Mouse (Mus musculus): ENCODE data around the gene Klhl33.
"Not testable (repeated sequence)": the region's sequence is repeated elsewhere in the genome, so short reads cannot be mapped to it uniquely, and the experiment has no call there.

Gene Klhl33

DNA sequence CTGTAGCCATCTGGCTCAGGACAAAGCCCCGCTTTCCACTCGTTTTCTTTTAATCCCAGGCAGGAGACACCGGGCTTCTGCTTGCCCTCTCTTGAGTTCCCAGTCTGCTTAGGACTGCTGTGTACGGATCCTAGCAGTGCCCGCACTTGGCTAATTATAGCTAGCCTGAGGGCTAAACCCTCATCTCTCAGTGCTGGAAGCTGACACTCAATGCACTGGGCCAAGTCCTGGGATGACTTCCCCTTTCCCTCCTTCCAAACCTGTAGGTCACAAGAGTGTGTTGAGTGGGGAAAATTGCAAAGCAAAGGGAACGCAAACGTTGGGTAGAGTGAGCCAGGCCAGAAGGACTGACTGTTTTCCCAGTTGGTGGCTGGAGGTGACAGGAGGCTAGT is at the start of gene Klhl33:
Gene Klhl33, minus strand, starts transcription at position 134 of the 392 bp plus-strand sequence.
- peak; percentile 10 for DNase-seq (ENCODE audit: low spot score)

DNA sequence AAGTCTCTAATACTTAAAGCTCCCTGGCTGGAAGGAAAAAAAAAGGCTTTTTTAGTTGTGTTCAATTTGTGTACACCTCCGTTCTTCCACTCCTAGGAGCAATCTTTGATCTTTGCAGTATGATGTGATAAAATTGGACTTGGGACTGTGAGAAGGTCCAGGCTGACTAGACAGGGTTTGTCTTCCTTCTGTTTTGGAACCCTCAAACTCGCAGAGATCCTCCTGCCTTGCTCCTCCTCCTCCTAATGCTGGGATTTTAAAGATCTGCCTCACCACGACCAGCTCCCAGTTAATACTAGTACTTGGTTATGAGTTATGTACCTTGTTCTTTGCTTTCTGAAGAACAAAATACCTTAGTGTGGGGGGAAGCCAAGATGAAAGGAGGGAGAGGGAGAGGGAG is 48.2 kb upstream of the Klhl33 start:
- not testable (repeated sequence) for DNase-seq (ENCODE audit: low spot score)

- DNase-seq (ENCODE audit: low spot score): not testable (repeated sequence)
Observed at GRCm38 (mm10) chr14:50945081-50945480, 47.8 kb upstream of the Klhl33 start.

DNA sequence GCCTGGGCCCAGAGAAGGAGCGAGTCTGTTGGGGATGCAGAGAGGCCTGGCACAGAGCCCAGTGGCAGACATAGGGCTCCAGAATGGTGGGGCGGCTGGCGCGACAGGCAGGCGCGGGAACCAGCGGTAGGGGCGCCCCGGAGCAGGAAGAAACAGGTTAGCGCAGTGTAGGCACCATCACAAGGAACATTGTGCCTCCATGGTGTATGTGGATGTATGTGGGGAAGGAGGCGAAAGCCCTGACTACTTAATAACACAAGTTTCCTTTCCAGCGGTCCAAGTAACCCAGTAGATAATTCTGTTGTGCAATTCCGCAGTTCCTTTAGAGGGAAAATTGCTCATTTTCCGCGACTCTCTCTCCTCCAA is 47.3 kb upstream of the Klhl33 start:
- peak; percentile 64 for DNase-seq (ENCODE audit: low spot score)

DNA sequence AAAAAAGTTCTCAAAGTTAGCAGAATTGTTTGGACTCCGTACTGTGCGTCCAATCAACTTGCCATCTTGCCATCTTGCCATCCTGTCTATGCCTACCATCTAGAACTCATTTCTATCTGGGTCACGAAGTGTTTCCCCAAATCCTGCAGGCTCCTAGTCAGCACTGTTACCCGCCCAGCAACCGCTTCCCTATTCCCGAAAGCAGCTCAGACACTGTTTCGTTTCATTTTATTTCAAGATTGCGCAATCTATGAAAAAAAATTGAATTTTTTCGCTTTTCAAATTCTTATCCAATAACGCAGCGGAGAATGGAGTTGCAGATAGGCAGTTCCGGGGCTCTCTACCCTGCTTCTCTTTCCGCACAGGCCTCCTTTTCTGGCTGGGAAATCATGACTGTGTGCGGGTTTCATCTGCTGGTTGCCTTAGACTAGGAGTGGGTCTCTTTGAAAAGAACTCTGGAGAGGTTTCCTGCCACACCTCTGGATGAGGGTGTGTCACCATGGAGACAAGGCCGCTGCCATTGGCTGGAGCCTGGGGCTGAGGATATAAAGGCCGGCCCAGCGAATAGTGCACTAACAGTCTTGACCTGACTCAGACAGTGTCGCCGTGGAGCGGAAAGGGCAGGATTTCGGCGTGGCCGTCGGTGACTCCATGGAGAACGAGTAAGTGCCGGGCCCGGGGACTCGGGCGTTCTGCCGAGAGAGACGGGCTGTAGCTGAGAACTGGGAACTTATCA is 46.8 kb upstream of the Klhl33 start, which contains the start of gene Gm49342:
Gene Gm49342, plus strand, starts transcription at position 586 of the 736 bp plus-strand sequence.
- DNase-seq (ENCODE audit: low spot score): peak; percentile 97

GRCm38 (mm10) chr14:50938940-50939339 is 41.6 kb upstream of the Klhl33 start:
- no peak for DNase-seq (ENCODE audit: low spot score)

DNA sequence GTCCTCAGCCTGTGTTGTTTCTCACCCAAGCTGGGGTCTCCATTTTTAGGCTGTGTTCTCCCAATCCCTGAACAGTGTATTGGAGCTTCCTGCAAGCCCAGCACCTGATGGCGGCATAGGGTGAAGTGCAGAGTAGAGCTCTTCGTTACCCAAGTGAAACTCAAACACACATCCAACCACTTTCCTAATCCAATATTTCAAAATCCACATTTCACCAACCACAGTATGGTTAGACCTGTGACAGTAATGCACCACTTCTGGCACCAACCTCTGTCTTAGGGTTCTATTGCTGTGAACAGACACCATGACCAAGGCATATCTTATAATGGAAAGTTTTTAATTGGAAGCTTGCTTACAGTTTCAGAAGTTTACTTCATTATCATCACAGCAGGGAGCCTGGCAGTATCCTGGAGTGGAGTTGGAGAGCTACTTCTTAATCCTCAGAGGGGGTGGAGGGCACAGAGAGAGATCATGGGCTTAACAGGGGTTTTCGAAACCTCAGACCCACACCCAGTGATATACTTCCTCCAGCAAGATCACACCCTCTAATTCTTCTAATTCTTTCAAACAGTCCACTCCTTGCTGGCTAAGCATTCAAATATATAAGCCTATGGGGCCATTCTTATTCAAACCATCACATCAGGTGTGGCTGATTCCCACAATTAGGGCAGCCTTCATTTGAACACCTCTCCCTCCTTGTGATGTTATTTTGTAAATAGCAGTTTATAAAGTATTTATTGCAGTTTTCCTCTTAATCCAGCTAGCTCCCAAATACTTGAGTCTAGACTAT is 41.0 kb upstream of the Klhl33 start:
- DNase-seq (ENCODE audit: low spot score): no peak

GRCm38 (mm10) chr14:50936649-50937048 is 39.3 kb upstream of the Klhl33 start:
- no peak for DNase-seq (ENCODE audit: low spot score)

- DNase-seq (ENCODE audit: low spot score): peak; percentile 30
Observed at GRCm38 (mm10) chr14:50931493-50932020, 34.2 kb upstream of the Klhl33 start.

DNA sequence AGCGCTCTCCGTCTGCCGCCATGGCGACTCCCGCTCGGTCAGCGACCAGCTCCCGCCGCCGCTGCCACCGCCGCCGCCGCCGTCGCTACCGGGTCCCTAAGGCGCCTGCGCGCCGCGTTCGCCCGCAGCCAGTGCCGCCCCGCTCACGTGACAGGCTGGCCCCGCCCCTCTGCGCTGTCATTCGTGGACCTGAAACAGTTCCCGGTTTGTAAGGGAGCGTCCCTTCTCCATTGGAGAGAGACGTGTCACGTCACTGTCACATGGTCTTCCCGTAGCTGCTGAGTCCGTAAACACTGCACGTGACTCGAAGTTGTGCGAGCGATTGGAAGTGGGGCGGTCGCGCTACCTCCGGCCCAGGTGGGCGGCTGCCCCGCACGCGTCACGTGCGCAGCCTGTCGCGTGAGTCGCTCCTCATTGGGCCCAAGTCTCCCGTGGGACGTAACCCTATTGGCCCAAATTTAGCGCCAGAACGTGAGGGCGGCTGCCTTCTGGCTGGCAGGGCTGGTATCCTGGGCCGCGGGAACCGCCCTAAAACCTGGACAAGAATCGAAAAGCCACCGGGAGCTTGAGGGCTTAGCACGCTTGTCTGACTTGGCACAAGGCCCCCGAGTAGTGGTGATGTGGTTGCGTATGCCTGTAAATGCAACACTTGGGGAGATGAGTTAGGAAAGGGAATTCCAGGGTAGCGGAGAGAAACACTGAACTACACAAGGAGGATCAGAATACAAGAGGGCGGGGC is 33.6 kb upstream of the Klhl33 start, which contains the start of the genes Pip4p1 and Pnp:
Gene Pip4p1, minus strand, starts transcription at position 103 of the 739 bp plus-strand sequence.
Gene Pnp, plus strand, starts transcription at position 329 of the 739 bp plus-strand sequence.
- peak; percentile 99 for DNase-seq (ENCODE audit: low spot score)

DNA sequence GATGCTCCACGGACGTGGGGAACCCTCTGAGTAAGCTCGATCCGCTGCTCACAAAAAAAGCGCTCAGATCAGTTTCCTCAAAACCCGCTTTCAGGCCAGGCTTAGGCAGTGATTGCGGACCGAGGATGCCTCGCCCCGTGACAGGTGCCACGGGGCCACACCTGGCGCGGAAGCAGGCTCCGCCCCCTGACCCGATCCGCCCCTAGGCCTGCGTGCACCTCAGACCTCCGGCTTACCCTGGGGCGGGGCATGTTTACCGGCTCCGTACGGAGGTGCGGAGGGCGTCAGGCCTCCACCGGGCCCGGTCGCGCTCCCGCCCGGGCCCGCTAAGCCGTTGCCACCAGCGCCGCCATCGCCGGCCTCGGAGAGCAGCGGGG is 33.1 kb upstream of the Klhl33 start:
- DNase-seq (ENCODE audit: low spot score): peak; percentile 40

GRCm38 (mm10) chr14:50929951-50930350 is 32.6 kb upstream of the Klhl33 start:
- DNase-seq (ENCODE audit: low spot score): no peak

DNA sequence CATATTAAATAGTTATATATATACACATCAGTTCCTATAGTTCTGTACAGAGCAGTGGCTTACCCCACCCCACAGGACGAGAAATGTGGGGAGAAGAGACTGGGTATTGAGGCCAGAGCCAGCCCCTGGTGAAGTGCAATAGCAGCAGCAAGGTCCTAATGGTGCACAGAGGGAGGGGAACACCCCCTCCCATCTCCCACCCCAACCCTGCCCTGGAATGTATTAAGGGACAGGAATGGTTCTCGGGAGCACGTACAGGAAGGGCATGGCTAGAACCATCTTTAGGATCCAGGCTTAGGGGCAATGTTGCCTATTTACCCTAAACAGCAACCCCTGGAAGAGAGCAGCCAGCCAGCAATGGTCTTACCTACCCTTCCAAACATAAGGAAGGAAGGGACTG is 30.1 kb upstream of the Klhl33 start:
- no peak for DNase-seq (ENCODE audit: low spot score)

DNA sequence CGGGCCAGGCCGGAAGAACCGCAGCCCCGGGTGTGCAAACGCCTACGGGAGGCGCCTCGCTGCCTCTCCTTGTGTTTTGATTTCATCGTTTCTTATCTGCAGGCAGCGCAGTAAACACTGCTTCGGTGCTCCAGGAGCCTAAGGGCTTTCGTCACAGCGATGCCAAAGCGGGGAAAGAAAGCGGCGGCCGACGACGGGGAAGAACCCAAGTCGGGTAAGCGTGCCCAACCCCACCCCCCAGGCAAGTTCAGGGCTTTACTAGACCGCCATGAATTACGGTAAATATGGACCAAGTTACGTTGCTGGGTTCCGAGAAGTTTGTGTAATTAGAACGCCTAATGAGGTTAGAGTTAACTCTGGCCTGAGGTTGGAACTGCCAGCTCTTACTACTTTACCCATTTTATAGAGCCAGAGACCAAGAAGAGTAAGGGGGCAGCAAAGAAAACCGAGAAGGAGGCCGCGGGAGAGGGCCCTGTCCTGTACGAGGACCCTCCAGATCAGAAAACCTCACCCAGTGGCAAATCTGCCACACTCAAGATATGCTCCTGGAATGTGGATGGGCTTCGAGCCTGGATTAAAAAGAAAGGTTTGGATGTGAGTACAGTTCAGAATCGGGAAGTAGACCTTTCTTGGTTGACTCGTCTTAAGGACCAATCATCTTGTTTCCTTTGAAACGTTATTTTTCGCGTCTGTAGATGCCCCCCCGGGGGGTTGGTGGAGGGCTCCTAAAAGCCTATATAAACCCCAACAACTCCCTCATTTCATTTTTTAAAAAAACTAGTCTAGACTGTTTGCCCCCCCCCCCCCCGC is 28.0 kb upstream of the Klhl33 start:
- peak; percentile 27 for DNase-seq (ENCODE audit: low spot score)

DNA sequence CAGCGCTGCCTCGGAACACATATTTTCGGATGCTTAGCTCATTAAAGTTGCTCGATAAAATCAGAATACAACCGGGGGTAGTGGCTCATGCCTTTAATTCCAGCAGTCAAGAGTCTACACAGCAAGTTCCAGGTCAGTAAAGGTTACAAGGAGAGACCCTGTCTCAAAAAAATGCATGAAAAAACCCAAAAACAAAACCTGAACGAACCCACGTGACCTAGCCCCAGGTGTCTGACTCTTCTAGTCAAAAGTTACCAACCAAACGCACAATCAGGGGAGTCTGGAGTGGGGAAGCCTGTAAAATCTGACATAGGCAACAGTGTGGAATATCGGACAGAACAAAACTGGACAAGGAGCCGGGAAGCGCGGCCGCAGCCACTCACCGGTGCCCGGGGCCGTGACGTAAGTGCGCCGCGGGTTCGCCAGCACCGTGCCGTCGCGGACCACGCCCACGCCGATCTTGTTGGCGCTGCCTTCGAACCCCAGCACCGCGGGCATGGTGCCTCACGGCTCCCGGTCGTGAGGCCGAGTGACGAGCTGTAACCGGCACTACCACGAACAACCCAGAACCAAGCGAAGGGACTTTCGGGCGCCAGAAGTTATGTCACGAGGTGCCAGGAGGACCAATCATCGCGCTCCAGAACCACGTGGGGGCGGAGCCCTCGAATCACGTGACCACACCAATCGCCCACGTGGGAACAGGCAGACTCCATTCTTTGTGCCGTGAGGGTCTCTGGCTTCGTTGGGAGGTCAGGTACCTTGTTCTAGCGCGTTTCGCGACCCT is 27.2 kb upstream of the Klhl33 start, which contains the start of the genes Osgep and Apex1:
Gene Osgep, minus strand, starts transcription at position 613 of the 784 bp plus-strand sequence.
Gene Apex1, plus strand, starts transcription at position 688 of the 784 bp plus-strand sequence.
- DNase-seq (ENCODE audit: low spot score): peak; percentile 100

DNA sequence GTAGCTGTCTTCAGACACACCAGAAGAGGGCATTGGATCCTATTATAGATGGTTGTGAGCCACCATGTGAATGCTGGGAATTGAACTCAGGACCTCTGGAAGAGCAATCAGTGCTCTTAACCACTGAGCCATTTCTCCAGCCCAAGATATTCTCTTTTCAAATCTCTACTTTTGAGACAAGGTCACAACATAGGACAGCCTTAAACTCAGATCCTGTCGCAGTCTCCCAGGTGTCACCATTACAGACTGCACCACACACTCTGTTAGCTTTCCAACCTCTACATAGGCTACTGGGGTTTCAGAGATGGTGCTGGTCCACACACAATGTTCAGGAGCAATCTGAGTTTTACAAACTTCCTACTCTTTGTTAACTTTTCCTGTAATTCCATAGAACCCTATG is 26.1 kb upstream of the Klhl33 start:
- not testable (repeated sequence) for DNase-seq (ENCODE audit: low spot score)

- DNase-seq (ENCODE audit: low spot score): no peak
Observed at GRCm38 (mm10) chr14:50911356-50911755, 14.0 kb upstream of the Klhl33 start.

DNA sequence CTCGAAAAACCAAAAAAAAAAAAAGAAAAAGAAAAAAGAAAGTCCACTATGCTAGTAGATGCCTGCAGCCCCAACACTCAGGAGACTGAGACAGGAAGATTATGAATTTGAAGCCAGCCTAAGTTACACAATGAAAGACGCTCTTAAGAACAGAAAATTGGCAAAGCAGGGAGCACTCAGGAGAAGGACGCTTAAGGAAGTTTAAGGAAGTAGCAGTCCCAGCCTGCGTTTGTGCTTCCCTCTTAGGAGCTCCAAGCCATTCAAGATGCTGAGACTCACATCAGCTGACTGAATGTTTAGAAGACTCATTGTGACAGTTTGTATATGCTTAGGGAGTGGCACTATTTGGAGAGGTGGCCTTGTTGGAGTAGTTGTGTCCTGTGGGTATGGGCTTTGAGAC is 10.8 kb upstream of the Klhl33 start:
- no peak for DNase-seq (ENCODE audit: low spot score)

DNA sequence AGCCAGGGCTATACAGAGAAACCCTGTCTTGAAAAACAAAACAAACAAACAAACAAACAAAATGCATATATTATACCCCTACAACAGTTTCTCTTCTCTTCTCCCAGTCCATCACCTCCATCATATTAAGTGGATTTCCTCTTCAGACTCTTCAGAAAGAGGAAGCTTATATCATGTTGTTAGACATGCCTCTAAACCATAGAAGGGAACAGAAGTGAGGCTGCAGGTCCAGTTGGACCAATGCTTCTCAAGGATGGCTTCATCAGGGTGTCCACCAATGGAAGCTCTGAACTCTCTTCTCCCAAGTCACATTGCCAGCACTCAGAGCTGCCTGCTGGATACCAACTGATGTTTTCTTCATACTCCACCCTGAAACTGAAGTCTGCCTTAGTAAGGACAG is 8.0 kb upstream of the Klhl33 start:
- DNase-seq (ENCODE audit: low spot score): not testable (repeated sequence)

GRCm38 (mm10) chr14:50904828-50905129 is 7.5 kb upstream of the Klhl33 start:
- no peak for DNase-seq (ENCODE audit: low spot score)

Measured in embryo, embryonic 10 days (tissue).